Mouse (Mus musculus) heart, postnatal 0 days (tissue): ENCODE data around the gene Lin52. TPM values are rescaled to one million over a fixed set of nuclear protein-coding genes. Genes with fewer than 3 reads are reported as not detected.
A peak's percentile ranks its signal among the peaks of the same experiment; 100 is the strongest.

Experiments
- ATAC-seq: fragments of 200-750 bp; cut with Nextera tagmentation; 2 replicates; pipeline ENCODE4 v1.8.0; 2017; ENCODE audit warnings: low read depth, moderate number of reproducible peaks, moderate library complexity; ENCODE audit not compliant: insufficient read depth
- DNase-seq: peaks from one replicate; pipeline ENCODE4 v3.0.0-alpha.2; 2016; ENCODE audit warnings: low spot score
- H3K27ac ChIP-seq: fragments of 300-500 bp; sonication (generic); 2 replicates; pipeline ENCODE4 v1.5.1; 2014; ENCODE audit warnings: low read depth, mild to moderate bottlenecking
- H3K27me3 ChIP-seq: fragments of 300-500 bp; sonication (generic); 2 replicates; pipeline ENCODE4 v1.6.1; 2014; ENCODE audit warnings: low read length, mixed read lengths; ENCODE audit not compliant: control insufficient read depth, insufficient read depth
- H3K36me3 ChIP-seq: fragments of 300-500 bp; sonication (generic); replicated peaks from 2 replicates; pipeline ENCODE4 v1.6.1; 2014; ENCODE audit warnings: low read length, mixed read lengths; ENCODE audit not compliant: control insufficient read depth, insufficient read depth
- H3K4me1 ChIP-seq: fragments of 300-500 bp; sonication (generic); 2 replicates; pipeline ENCODE4 v1.6.1; 2014; ENCODE audit warnings: antibody characterized with exemption; ENCODE audit not compliant: control insufficient read depth, insufficient read depth
- H3K4me2 ChIP-seq: fragments of 300-500 bp; sonication (generic); 2 replicates; pipeline ENCODE4 v1.6.1; 2014; ENCODE audit warnings: low read depth, mild to moderate bottlenecking, low read length, moderate library complexity
- H3K4me3 ChIP-seq: fragments of 300-500 bp; sonication (generic); 2 replicates; pipeline ENCODE4 v1.5.1; 2014; ENCODE audit warnings: low read depth, low read length
- H3K9ac ChIP-seq: fragments of 300-500 bp; sonication (generic); replicated peaks from 2 replicates; pipeline ENCODE4 v1.6.1; 2014; ENCODE audit warnings: low read depth, low read length, mixed read lengths
- H3K9me3 ChIP-seq: fragments of 300-500 bp; sonication (generic); replicated peaks from 2 replicates; pipeline ENCODE4 v1.6.1; 2016; ENCODE audit warnings: low read length; ENCODE audit not compliant: control insufficient read depth
- CTCF ChIP-seq: IDR thresholded peaks from 2 replicates; pipeline ENCODE4 v1.5.1; 2016; ENCODE audit warnings: antibody characterized with exemption, control low read depth, low read depth
- EP300 ChIP-seq: IDR thresholded peaks from 2 replicates; pipeline ENCODE4 v1.6.1; 2016; ENCODE audit warnings: antibody characterized with exemption, low read depth
- WGBS: fragments of 180-500 bp; shearing (Covaris S2); extraction: QIAGEN DNeasy Blood & Tissue Kit; methylation state at CpG from one replicate; pipeline ENCODE4 v1.1.7; 2014; 5-methylcytosine and 5-hydroxymethylcytosine counted together
- polyA plus RNA-seq: library from polyadenylated mRNA; unstranded; fragments of >200 nt; fragmentation: Nextera tagmentation; extraction: Ambion mirVana; gene quantifications from 2 replicates; pipeline ENCODE4 v1.2.1, GENCODE M21; 2015
- total RNA-seq: library from RNA; depleted of rRNA; stranded (reverse); fragments of >200 nt; gene quantifications from 2 replicates; pipeline ENCODE4 v1.2.3, GENCODE M21; 2014; ENCODE audit warnings: low replicate concordance

Lin52 gene
- total and polyA plus RNA-seq, 2 experiments from 2014 or later: 12.4 to 23.7 TPM

- TF ChIP-seq EP300 (no peak), CTCF (no peak)
- no peak overlapping the region for H3K27ac ChIP-seq
- H3K4me1 ChIP-seq: no peaks in the 10 kb centered on the region
- H3K9ac ChIP-seq: no peak overlapping the region
- no peak for ATAC-seq
- no peak overlapping the region for H3K4me2 ChIP-seq
- WGBS: 73% methylated on average over 7 of the region's 7 CpGs
- H3K27me3 ChIP-seq: no peaks in the 10 kb centered on the region
- H3K9me3 ChIP-seq: no peaks in the 10 kb centered on the region
- DNase-seq: no peak
- peaks cover 29% of the 10 kb centered on the region; the same call in 1 of the 2 replicates for H3K36me3 ChIP-seq
- no peak overlapping the region for H3K4me3 ChIP-seq
Measured at GRCm38 (mm10) chr12:84478937-84479336, 27.7 kb downstream of the Lin52 start.

- Histone ChIP-seq H3K9ac (no peak overlapping the region), H3K27me3 (no peaks in the 10 kb centered on the region), H3K36me3 (peaks cover 20% of the 10 kb centered on the region; the same call in 1 of the 2 replicates), H3K4me1 (no peaks in the 10 kb centered on the region), H3K27ac (no peak overlapping the region), H3K9me3 (no peaks in the 10 kb centered on the region), H3K4me2 (no peak overlapping the region), H3K4me3 (no peak overlapping the region)
- ATAC-seq: no peak
- WGBS: 60% methylated on average over 2 of the region's 2 CpGs
- DNase-seq: no peak
- TF ChIP-seq EP300 (no peak), CTCF (no peak)
Measured at GRCm38 (mm10) chr12:84481251-84481650, 30.0 kb downstream of the Lin52 start.

GRCm38 (mm10) chr12:84482778-84483585 is 31.8 kb downstream of the Lin52 start:
- ATAC-seq: no peak
- DNase-seq: no peak
- Histone ChIP-seq H3K9ac (no peak overlapping the region), H3K4me3 (no peak overlapping the region), H3K4me2 (no peak overlapping the region), H3K4me1 (0 out of 2 replicates have a peak, but pooled peaks cover 8% of the 10 kb centered on the region), H3K27ac (no peak overlapping the region), H3K9me3 (no peaks in the 10 kb centered on the region), H3K36me3 (peaks cover 20% of the 10 kb centered on the region; the same call in 1 of the 2 replicates), H3K27me3 (no peaks in the 10 kb centered on the region)
- no peak for TF ChIP-seq CTCF
- TF ChIP-seq EP300: no peak
- WGBS: 91% methylated on average over 14 of the region's 14 CpGs

GRCm38 (mm10) chr12:84487324-84488056 is 36.3 kb downstream of the Lin52 start:
- Histone ChIP-seq H3K4me2 (no peak overlapping the region), H3K36me3 (peaks cover 11% of the 10 kb centered on the region; the same call in 1 of the 2 replicates), H3K4me3 (no peak overlapping the region), H3K4me1 (0 out of 2 replicates have a peak, but pooled peaks cover 8% of the 10 kb centered on the region), H3K9me3 (no peaks in the 10 kb centered on the region), H3K9ac (no peak overlapping the region), H3K27me3 (no peaks in the 10 kb centered on the region), H3K27ac (no peak overlapping the region)
- 27% methylated on average over 8 of the region's 8 CpGs for WGBS
- peak; percentile 17 for DNase-seq
- TF ChIP-seq EP300 (no peak), CTCF (no peak)
- ATAC-seq: peak; percentile 63; the same call in 1 of the 2 replicates

- TF ChIP-seq EP300: no peak
- TF ChIP-seq CTCF: no peak
Measured at GRCm38 (mm10) chr12:84496795-84497194, 45.6 kb downstream of the Lin52 start.

More at GRCm38 (mm10) chr12:84496795-84497194, 45.6 kb downstream of the Lin52 start:
- H3K4me1 ChIP-seq: peaks cover 5% of the 10 kb centered on the region; the same call in 1 of the 2 replicates
- DNase-seq (no peak), ATAC-seq (no peak)
- 0 out of 2 replicates have a peak, but pooled peaks cover 3% of the 10 kb centered on the region for H3K36me3 ChIP-seq
- H3K4me2 ChIP-seq: no peak overlapping the region
- 85% methylated on average over 1 of the region's 1 CpGs for WGBS
- H3K9me3 ChIP-seq: no peaks in the 10 kb centered on the region
- H3K4me3 ChIP-seq: no peak overlapping the region
- no peak overlapping the region for H3K9ac ChIP-seq
- H3K27me3 ChIP-seq: no peaks in the 10 kb centered on the region
- no peak overlapping the region for H3K27ac ChIP-seq
